Mouse (Mus musculus): ENCODE measurements around the gene Pex5l.

Pex5l gene

DNA sequence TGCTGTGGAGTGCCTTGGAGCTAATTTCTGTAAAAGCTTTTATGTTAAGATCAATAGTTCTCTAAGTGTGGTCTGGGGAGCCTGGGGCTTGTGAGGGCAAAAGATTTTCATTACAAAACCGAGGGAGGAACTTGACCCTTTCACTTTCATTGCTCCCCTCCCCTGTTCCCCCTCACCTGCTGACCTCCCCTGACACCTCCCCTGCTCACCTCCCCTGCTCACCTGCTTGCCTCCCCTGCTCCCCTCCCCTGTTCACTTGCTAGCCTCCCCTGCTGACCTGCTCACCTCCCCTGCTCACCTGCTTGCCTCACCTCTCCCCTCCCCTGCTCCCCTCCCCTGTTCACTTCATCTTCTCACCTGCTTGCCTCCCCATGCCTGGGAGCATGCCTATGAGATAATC, 191.7 kb downstream of the Pex5l start:
- intact Hi-C loops (cut with DNase I), result no loop called here

DNA sequence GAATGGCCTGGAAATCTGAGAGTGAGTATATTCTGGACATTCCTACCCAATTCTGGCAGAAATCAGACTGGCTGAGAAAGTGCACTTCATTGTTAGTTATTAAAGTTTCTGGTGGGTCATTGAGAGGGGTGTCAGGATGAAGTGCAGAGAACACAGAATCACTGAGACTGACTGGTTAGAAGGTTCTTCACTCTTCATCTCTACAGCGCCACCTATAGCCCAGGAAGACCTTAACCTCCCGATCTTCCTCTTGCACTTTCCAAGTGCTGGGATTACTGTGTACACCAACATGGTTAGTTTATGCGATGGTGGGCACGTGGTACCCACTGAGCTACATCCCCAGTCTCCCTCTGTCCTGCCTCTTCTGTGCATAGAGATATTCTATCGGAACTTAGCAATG, 195.6 kb downstream of the Pex5l start:
- intact Hi-C loops (cut with DNase I), result no loop called here

DNA sequence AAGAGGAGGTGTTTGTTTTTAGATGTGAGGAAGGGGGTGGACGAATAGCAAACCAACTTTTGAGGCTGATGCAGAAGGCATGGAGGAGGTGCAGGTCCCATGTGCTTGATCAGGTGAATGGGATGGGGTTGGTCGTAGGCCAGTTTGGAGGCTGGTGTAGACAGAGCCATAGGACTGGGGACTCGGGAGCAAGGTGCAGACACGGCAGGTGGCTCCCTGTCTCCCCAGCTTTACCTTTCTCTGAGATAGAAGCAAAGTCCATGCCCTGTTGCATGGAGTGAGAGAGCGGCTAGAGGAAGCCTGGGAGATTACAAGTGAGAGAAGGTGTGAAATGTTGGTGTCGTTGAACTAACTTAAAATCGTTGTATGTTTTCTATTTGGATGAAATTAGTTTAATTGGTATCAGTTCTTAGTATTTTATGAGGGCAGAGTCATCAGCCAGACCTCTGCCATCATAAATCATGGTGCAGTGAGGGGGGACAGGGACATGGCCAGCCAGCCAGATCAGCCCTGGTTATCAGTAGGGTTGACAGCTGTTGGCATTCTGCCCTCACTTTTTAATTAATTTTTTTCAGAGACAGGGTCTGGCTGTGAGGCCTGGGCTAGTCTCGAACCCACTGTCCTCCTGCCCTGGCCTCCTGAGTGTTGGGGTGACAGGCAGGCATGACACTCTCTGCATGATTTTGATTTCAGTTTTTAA, 203.1 kb downstream of the Pex5l start:
- intact Hi-C loops (cut with DNase I), result no loop called here

DNA sequence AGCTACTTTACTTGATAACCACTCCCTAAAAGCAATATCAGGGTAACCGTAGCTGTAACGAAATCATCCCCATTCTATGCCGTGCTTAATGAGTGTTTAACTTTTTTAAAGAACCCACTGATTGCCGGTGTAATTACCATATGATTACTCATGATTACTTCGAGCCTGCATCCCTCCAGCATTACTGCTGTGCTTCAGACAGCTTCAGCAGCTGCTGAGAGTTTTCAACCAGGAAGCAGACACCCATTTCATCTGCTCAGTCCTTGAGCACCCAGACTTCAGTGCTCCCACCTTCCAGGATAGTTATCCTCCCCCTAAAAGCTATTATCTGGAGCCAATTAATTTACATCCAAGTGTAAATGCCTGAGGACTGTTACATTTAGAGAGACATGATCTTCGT, 218.9 kb downstream of the Pex5l start:
- intact Hi-C loops (cut with DNase I), result no loop called here

DNA sequence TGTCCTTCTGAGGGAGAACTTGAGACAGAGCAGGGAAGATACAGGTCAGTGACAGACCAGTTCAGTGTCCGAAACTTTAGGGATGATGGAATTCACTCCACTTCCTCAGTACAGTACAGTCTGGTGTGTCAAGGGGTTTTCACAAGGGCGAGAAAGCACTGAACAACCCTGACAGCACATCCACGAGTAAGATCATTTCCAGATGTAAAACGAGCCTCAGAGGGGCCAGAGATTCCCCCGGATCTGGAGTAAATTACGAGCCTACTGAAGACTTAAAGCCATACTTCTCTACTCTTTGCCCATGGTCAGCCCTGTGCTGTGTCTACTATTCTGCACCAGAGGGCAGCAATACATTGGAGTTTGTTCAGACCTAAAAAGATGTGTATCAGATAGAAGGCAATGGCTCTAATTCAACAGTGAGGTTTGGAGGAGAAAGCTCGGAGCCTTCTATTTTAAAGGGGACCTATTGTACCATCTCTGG, 232.9 kb downstream of the Pex5l start:
- intact Hi-C loops (cut with DNase I), result no loop called here

DNA sequence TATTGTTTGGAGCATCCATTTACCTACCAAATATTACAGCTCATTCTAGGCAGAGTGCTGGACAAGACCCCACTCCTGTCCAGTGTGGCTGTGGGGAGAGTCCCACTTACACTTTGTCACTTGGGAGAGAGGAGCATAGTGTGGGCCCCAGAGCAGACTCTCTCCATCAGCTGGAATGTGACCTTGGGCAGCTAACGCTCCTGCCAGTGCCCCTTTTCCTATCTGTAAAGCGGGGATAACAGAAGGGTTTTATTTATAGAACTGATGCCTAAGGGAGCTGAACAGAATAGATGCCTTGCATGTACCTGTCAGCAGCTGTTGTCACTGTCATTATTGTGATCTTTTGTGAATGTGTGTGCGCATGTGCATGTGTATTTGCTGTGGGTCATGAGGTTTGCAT, 234.6 kb downstream of the Pex5l start:
- intact Hi-C loops (cut with DNase I), result no loop called here

DNA sequence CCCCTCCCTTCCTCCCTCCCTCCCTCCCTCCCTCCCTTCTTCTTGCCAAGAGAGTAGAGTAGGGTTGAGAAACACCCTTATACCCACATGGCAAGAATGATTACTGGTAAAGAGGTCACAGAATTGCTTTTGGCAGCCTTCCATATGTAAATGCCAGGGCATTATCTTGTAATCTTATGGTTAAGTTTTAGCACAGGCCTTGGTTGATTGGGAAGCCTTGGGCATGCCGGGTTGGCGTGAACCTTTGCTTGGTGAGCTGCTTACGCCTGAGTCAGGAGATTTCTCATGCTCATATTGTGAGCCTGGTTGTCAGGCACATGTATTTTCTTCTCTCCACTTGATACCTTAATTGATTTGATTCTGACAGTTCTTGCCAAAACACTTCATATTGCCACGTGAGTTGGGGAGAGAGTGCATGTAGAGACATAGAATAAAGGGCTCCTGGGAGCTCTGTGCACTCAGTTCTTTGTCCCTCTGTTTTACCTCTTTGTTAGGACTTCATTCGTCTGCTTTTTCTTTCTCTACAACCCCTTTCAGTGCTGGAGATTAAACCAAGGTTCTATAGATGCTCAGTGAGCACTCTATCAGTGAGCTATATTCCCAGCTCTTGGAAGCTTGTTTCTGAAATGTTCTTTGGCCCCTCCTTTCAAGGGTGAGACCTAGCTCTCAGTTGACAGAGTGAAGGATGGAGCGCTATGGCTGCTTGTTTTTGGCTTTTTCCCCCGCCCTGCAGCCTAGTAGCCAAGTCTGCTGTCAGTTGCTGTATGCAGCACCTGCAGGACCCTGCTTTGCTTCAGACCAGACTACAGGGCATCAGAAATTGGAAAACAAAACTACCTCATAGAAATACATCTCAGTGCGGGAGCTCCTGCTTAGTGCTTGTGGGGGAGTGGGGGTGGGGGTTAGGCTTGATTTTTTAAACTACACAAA, 236.9 kb downstream of the Pex5l start:
- intact Hi-C loops (cut with DNase I), result no loop called here

DNA sequence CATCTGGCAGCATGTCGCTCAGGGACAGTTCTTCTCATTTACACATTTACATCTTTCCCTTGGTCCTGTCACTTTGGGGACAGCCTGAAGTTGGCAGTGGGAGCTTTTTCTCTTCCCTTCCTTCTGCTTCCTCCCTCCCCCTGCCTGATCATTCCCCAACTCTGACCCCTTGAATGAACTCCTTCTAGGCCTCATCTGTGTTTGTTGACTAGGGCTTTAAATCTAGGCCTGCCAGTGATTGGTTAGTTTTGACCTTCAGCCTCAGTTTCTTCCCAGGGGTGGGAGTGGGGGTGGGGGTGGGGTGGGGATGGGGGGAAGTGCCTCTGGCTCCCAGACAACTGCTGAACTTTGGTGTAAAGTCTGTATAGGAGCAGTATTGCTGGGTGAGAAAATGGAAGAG, 238.4 kb downstream of the Pex5l start:
- intact Hi-C loops (cut with DNase I), result no loop called here

DNA sequence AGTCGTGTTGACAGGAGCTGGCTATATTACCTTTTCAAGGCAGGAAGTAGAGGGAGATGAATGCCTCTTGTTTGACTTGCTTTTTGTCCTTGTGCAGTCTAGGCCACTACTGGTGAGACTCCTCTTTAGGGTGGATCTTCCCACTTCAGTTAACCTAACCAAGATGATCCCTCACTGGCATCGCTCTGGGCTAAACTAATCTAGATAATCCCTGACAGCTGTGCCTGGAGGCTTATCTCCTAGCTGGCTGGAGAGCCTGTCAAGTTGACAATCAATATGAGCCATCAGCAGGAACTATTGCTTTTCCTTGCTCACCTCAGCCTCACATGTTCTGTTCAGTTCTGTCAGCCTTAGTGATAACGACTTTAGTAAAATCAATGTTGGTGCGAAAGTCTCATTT, 239.6 kb downstream of the Pex5l start:
- intact Hi-C loops (cut with DNase I), result no loop called here

All from adrenal gland (tissue).